Comparison of ENCODE assay signal across 10 mouse cellular contexts in genomic region chr8:112268544-112269213, GRCm38 (mm10).
DNase-seq lines count a peak whose midpoint lies in the region; ATAC-seq lines count a peak whose summit lies in the region.
"Had no signal": no experiment of that assay in that cellular context is flagged by ENCODE, and none has a peak within 500 bp of the region (broad histone marks: within the 10 kb centered on the region; RNA-seq: fewer than 3 reads in every experiment).

No protein-coding gene starts in this region.

- no peaks in the 10 kb centered on the region for H3K36me3 ChIP-seq in hindbrain, embryonic 15.5 days
- H3K36me3 ChIP-seq in midbrain, embryonic 12.5 days = no peaks in the 10 kb centered on the region

- peak; percentile 10 for DNase-seq in R1 (ENCODE audit: low read depth, low spot score)
- peak; percentile 56 for DNase-seq in brain, adult 2 months (ENCODE audit: low read depth, low spot score)
- no peak for DNase-seq in urinary bladder, adult 2 months (ENCODE audit: low spot score)
- no peak for DNase-seq in natural killer cell, adult 2 months (ENCODE audit: low spot score in 2 of 2)
- no peak for DNase-seq in lung, postnatal 25 days (ENCODE audit: low spot score)
- DNase-seq: adrenal gland, postnatal 36 days; gastrocnemius, postnatal 36 days; lung, adult 2 months had no signal

- H3K9ac ChIP-seq in hindbrain, embryonic 15.5 days = no peak overlapping the region
- H3K9ac ChIP-seq in midbrain, embryonic 12.5 days (replicated peaks) = no peak overlapping the region

- peak; percentile 84 for ATAC-seq in hindbrain, embryonic 15.5 days (ENCODE audit: low FRiP score, low read depth)
- peak; percentile 85 for ATAC-seq in midbrain, embryonic 12.5 days (ENCODE audit: low FRiP score, low read depth)

- H3K9me3 ChIP-seq in hindbrain, embryonic 15.5 days = no peaks in the 10 kb centered on the region
- H3K9me3 ChIP-seq in midbrain, embryonic 12.5 days = no peaks in the 10 kb centered on the region

- peak overlapping the region; percentile 60 for H3K27ac ChIP-seq in hindbrain, embryonic 15.5 days (replicated peaks)
- peak overlapping the region; percentile 56 for H3K27ac ChIP-seq in midbrain, embryonic 12.5 days (replicated peaks)

- H3K4me2 ChIP-seq in hindbrain, embryonic 15.5 days = peak overlapping the region; percentile 13
- peak overlapping the region; percentile 43 for H3K4me2 ChIP-seq in midbrain, embryonic 12.5 days (replicated peaks)

- H3K4me1 ChIP-seq in hindbrain, embryonic 15.5 days (replicated peaks) = peaks cover 16% of the 10 kb centered on the region
- peaks cover 13% of the 10 kb centered on the region for H3K4me1 ChIP-seq in midbrain, embryonic 12.5 days

- no peaks in the 10 kb centered on the region for H3K27me3 ChIP-seq in hindbrain, embryonic 15.5 days
- H3K27me3 ChIP-seq in midbrain, embryonic 12.5 days = no peaks in the 10 kb centered on the region; the same call in 1 of the 2 replicates

- H3K4me3 ChIP-seq in hindbrain, embryonic 15.5 days = no peak overlapping the region
- H3K4me3 ChIP-seq in midbrain, embryonic 12.5 days = no peak overlapping the region

- WGBS in hindbrain, embryonic 15.5 days = 19% methylated on average over 9 of the region's 9 CpGs
- WGBS in midbrain, embryonic 12.5 days = 26% methylated on average over 9 of the region's 9 CpGs

Comparison
In these comparisons a context has a peak if more than half of its experiments do, and no peak if none do; other contexts are left out.
1. DNase-seq: peak in R1 (single experiment) and brain, adult 2 months (single experiment); none in urinary bladder, adult 2 months (single experiment), natural killer cell, adult 2 months (0 of 2) and lung, postnatal 25 days (single experiment).